Mouse (Mus musculus) cerebellum, adult (tissue): ENCODE measurements around the gene Zc3h18.
A peak's percentile ranks its signal among the peaks of the same experiment; 100 is the strongest.

Experiments used
- ATAC-seq: cut with Nextera tagmentation; 2 replicates; pipeline ENCODE4 v1.9.2; 2017; ENCODE audit warnings: mild to moderate bottlenecking, moderate library complexity, mixed read lengths; ENCODE audit not compliant: insufficient number of reproducible peaks, low FRiP score, low TSS enrichment

Zc3h18 gene

DNA sequence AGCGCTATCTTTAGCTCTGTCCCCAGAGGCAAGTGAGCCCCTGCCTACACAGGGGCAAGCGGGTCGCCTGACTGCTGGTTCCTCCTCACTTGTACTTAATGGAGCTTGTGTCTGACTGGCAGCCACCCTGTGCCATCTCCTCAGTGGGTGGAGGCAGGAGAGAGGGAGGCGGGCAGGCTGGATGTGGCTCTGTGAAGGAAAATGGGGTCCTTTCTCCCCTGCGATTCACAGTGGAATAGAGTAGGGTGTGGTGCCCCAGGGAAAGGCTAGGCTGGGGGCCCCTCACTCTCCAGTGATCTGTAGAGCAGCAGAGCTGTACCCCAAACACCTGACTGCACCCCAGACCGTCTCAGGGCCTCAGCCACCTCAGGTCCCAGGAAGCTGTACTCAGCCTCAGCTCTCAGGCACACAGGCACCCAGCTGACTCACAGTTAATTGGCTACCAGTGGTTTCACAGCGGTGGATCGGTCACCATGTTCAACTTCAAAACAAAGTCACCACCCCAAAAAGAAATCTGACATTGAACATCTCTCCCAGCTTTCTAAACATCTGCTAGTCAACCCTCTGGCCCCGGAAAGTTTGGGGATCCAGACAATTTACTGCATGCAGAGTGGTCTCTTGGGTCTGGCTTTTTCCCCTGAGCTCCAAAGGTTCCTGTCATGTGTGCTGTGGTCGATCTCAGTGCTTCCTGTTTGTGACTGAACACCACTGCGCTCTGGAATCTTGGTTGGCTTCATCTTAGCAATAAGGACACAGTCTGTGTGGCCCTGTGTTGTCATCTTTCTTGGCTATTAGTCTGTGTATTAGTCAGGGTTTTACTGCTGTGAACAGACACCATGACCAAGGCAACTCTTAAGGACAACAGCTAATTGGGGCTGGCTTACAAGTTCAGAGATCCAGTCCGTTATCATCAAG lies 31.0 kb upstream of the Zc3h18 start:
- no peak for ATAC-seq

DNA sequence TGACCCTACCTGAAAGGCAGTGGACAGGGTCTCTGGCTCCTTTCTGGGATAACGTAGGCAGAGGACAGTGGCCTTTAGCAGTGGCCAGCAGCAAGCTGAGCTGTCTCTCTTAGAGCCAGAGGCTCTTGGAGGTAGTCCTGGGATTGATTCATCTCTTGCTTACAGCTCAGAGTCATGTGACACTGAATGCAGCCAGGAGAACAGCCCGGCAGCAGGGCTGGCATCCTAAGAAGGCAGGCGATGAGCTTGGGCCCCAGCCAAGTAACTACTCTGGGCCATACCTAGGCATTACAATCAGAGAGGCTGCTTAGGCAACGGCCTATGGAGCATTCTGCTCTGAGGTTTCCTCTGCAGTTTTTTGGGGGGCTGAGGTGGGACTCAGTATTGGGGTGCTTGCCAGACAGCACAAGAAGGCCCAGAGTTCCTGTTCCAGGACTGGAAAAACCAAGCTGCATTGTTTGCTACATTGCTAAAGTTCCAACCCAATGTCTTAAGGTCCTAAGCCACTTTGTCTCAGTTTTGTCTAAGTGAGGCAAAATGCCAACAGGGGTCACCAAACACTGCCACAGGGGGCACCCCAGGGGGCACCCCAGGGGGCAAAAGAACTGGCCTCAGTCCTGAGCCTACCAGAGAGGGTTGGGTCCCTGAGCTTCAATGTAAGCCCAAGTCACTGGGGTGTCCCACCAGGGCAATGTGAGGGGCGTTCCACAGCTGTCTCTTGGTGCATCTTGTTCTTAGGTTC lies 28.4 kb upstream of the Zc3h18 start:
- peak; percentile 74 for ATAC-seq

DNA sequence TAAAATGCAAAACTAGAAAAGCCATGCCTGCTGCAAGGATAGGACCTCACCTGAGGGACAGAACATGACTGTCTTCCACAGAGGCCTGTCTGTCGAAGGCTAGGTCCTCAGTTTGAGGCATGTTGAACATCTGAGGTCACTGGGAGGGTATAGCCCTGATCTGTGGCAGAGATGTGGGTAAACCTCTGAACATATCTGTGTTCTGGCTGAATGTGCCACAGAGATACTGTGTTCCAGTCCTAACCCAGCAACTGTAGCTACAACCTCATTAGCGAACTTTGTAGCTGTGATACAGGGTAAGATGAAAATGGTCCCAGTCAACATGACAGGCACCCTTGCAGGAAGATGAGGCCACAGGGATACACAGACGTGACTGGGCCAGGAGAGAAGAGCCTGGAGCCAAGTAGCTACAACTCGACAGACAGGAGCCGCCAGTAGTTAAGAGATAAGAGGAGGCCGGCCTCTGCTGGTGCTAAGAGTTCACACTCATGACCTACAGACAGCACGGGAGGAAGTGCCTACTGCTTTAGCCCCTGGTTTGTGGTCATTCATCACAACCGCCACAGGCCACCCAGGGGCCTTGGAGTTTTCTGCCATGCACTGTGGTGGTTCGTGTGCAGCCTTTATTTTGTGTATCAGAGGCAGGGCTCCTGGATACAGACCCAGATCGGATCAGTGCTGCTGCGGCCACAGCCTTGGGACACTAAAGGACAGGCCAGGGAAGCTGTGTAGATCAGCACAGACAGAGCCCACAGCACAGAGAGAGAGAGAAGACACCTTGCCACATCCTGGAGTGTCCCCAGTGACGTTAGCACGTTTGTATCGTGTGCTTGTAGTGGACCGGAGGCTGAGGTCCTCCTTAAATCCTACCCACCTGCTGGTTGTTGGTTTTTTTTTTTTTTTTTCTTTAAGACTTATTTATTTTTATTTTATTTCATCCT lies 26.8 kb upstream of the Zc3h18 start:
- no peak for ATAC-seq

DNA sequence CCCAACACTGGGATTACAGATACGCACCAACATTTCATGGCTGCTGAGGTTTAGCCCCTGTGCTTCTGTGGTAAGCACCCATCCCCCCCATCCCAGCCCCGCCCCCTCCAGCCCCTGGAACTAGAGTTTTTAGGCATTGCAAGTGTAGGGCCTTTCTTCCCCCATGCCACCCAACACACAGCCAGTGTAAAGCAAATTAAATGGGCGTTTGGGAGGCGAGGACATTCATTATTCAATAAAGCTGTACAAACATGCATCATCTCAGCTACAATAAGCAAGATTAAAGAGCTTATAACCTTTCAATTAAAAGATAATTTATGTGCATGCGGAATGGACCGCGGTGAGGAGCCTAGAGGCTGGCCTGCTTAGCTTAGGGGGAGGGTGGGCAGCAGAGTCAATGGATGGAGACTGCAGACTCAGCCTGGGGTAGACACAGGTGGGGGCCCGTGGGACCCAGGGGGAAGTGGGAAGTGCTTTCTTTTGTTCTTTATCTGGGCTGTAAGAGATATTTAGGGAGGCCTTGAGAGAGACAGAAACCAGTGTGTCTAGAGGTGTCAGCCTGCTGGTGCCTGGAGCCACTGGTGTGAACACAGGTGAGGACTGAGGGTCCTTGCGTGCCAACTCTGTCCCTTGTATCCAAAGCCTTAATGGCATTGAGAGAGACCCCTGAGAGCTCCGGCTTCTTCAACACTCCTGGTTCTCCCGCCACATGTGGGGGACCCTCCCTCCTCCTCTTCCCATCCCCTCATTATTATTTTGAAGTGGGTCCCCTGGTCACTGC lies 25.9 kb upstream of the Zc3h18 start:
- ATAC-seq: no peak

DNA sequence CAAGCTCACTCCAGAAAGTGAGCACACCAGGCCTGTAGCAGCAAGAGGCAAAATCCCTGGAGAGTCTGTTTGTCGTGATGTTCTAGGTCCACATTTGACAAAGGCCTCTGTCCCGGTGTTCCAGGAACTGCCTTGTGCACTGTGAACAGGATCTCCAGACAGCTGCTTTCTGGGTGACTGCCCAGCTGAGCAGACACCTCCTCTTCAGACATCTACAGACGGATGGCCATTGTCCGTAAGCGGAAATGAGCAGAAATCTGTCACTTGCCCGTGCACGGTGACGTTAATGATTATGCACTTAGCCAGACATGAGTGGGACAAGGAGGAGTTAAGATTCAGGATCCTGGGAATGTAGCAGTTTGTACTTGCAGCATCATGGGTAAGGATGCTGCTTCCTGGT lies 22.3 kb upstream of the Zc3h18 start:
- no peak for ATAC-seq

DNA sequence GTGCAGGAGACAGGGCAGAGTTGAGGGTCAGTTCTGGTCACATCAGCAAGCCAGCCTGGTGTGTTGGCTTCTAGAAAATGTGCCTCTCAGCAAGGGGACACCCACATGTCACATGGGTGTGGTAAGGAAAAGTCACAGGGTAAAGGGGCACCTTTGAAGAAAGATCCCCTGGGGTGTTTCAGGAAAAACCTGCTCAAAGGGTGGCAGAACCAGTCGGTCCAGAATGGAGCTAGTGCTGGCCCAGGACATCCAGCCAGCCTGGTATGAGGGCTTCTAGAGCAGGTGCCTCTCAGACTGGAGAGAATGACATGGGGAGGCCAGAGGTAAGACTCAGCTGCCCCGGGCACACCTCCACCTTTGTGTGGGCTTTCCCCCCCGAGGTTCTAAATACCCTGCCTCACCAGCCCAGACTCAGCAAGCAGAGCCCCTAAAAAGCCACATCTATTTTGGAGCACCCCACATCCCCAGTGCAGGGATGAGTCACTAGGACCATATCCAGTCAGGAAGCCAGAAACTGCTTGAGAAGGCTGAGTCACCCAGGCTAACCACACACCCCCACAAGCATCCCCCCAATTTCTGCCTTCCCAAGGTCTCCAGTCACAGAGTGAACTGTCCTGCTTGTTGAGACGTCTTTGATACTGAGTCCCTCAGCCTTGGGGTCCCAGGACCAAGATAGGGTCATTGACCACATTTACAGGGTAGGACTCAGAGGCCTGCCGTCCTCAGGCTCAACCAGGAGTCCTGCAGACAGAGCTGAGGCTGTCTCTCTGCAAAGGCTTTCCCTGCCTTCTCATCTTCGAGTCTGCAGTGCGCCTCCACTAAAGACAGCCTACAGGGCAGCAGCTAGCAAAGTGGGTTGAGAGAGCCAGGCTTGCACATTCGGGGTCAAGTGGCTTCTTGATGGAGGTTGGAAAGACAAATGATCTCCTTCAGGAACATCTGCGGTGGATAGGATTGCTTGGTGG lies 20.5 kb upstream of the Zc3h18 start:
- ATAC-seq: no peak

DNA sequence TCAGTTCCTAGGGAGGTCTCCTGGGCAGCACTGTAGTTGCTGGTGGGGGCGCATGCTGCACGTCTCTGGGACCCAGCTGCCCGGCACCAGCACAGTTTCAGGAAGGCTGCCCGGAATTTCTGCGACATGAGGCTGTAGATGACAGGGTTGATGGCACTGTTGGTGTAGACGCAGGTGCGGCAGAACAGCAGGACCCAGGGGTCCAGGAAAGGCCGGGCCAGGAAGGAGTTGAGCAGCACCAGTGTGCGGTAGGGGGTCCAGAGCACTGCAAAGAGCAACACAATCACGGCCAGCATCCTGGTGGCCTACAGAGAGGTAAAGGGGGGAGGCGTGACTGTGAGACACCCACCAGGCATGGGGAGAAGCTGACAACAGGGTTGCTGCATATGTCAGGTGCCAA lies 19.2 kb upstream of the Zc3h18 start:
- ATAC-seq: no peak

DNA sequence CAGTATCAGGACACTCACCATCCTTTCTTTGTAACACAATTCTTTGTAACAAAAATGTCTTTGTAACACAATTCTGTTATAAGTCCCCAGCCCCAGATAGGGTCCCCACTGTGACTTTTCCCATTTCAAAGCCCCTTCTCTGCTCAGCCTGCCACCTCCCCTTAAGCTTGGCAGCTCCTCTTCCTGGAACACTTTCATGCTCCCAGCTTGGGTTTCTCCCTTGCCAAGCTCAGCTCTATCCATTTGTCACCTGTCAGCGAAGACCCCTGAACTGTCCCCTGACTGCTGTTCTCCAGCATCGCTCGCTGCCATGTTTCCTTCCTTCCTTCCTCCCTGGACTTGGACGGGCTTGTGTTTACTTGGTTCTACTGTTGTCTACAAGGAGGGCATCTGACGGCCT lies 18.8 kb upstream of the Zc3h18 start:
- no peak for ATAC-seq

DNA sequence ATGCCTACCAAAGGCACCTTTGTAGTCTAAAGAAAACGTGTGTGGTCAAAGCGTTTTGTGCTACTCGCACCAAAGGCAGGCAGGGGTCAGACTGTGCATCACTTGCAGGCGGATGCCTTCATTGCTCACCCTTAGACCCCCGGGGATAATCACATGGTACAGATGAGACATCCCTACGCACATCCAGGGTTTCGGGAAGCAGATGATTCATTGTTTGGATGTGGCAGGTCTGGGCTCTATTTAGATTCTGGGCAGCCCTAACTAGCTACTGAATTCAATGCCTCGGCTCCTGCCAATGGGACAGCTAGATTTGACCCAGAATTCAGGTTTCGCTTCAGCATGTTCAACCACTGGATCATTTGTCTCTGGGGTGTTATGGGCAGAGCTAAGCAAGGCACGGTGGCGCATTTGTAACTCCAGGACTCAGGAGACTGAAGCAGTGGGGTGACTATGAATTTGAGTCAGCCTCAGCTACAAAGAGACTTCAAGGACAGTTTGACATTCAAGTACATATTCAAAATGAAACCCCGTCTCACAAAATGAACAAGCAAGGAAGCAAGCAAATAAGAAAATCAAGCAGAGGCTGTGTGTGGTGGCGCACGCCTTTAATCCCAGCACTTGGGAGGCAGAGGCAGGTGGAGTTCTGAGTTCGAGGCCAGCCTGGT lies 17.2 kb upstream of the Zc3h18 start:
- ATAC-seq: no peak

DNA sequence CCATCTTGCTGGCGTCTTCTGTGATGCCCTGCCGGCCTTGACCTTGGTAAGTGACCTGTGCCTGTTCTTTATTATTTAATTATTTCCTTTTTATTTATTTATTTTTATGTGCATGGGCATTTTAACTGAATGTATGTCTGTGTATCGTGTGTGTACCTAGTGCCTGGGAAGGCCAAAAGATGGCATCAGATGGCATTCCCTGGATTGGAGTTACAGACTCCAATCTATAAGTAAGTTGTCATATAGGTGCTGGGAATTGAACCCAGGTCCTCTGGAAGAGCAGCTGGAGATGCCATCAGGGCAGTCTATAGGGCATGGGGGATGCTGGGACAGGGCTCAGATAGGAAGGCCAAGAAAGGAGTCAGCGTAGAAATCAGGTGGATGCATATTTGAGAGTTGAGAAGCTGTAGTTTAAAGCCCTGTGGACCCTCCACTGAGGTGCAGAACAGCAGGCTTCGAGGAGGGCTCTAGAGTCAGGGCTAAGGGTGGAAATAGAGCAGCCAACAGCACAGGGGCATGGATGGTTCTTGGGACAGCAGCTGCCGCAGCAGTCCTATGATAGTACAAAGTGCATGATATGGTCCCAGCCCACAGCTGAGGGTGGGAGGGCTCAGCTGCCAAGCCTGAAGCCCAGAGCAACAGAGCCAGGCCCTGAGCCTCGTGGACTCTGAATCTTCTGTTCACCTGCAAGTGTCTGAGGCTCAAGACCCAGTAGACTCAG lies 15.6 kb upstream of the Zc3h18 start, which contains the start of gene Trhr2:
Trhr2 (minus strand) TSS at position 51 of the 721 bp plus-strand sequence.
- ATAC-seq: no peak

DNA sequence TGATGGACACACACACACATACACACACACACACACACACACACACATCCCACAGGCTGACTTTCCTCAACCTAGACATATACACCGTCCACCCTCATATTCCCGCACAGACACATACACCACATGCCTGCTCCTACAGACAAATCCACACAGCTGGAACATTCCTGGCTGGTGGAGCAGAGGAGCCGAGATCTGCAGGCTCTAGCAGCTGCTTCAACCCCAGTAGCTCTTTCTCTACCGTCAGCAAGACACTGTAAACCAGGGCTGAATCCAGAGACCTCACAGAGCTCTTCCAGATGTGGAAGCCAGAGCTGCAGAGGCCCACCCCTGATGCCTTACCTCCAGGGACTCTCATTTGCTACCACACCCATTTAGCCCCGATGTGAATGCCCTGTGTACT lies 14.1 kb upstream of the Zc3h18 start:
- ATAC-seq: no peak

DNA sequence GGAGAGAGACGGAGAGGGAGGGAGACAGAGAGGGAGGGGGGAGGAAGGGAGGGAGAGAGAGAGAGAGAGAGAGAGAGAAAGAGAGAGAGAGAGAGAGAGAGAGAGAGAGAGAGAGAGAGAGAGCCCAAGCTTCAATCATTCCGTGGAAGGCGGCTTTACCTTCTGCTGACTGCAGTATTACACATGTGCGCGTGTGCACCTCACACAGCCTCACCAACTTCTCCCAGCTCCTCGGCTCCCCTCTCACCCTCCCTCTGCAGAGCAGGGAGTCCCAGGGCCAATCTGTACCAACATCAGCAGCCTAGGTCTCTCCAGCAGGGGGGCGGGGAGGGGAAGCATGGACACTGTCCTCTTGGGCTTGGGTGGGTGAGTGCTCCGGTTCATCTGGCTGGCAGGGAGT lies 13.4 kb upstream of the Zc3h18 start:
- no peak for ATAC-seq

DNA sequence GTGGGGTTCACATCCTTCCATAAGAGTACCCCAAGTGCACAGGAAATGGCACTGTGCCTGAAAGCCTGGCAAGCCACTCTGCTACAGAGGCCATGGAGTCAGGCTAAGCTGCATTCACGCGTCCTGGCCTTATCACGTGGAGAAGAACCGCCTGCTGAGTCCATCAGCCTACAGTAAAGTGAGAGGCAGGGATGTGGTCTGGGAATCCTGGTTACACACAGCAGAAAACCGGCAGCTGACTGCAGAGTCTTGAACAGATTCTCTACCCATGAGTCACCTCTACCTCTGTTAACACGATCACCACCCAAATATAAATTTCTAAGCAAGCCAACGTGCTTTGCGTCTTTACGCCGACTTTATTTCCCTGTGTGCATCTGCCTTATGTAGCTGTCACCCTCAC lies 7.9 kb upstream of the Zc3h18 start:
- no peak for ATAC-seq

DNA sequence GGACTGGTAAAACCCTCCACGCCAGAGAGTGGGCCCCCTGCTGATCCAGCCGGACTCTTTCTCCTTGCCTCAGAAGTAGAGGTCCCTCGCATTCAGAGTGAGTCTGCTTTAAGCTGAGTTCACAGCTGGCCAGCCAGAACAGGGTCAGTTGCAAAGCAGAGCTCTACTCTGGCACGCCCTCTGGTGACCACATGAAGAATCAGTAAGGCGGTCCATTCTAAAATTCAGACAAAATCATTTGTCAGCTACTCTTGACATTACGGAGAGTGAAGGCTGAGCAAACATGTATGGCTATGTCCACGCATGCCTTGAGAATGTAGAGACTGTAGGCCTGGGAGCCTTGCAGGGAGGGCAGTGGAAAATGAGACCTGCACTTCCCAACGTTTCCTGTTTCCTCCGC lies 6.7 kb upstream of the Zc3h18 start:
- peak; percentile 40; the same call in 1 of the 2 replicates for ATAC-seq

DNA sequence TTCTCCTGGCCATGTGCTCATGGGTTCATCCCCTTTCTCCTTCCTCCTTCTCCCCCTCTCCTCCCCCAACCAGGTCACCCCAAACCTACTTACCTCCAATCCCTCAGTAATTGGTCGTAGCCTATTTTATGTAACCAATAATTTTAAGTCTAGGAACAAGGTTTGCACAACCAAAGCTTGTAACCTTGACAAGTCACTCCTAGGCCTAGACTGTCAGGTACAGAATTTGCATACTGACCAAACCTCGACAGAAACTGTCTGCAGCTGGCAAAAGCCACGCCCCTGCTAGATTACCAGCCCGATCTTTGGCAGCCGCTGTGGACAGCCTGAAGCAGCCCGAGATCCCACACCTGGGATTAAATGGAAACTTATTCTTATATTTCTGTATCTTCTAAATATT lies 4.7 kb upstream of the Zc3h18 start:
- ATAC-seq: no peak

DNA sequence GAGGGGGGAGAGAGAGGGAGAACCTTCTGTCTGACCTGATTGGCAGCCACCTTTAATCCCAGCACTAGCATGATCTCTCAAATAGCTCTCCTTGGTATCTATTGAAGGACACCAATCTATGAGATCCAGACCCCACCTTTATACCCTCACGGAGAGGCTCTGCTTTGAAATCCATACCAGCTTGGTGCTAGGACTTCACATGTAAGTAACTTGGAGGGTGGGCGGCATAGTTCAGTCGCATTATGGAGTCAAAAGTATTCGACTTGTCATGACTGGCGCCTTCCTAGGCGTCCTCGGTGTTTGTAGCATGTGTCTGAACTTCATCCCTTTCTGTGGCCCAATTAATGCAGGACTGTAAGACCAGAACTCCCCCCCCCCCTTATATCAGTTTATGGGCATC lies 1.1 kb upstream of the Zc3h18 start:
- ATAC-seq: no peak

DNA sequence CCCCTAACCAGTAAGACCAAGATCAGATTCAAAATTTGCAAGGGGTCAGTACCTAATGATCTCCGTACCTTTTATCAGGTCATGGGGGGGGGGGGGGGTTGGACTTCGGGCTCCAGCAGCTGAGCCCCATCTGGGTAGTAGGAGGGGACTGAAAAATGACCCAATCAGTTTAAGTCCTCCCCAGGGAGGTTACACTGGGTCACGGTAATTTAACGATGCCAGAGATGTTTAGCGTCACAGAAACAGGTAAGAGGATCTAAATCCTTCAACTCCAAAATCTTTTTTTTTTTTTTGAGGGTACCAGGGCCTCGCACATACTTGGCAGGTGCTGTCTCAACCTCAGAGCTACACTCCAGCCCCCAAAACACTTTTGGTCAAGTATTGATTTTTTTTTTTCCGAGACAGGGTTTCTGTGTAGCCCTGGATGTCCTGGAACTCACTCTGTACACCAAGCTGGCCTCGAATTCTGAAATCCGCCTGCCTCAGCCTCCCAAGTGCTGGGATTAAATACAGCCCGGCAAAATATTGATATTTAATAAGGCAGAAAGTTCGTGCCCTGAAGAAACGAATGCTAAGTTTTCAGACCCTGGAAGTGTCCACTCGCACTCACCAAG lies 551 bp upstream of the Zc3h18 start:
- no peak for ATAC-seq
